Mouse (Mus musculus): Measurements from ENCODE around the gene Traf3. TPM values are rescaled to one million over a fixed set of nuclear protein-coding genes. Genes with fewer than 3 reads are reported as not detected.

Gene Traf3
- polyA plus RNA-seq, 3 experiments from 2014 or later, result 12.6 to 15.8 (median 13.7) TPM

DNA sequence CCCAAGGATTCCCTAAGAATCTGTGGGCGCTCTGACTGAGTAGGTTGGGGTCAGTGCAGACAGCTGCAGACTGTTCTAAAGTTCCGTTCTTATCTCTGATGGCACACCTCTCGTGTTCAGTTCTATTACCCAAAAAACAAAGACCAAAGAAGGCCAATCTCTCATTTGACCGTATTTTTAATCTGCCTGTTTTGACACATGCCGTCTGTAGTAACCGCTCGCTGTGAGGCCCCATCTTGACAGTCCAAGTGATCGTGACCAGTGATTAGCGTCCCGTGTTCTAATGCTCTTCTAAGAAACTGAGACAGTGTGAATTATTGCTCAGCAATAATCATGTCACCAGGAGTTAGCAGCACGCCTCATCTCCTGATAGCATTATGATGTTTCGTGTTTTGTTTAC is 100.4 kb downstream of the Traf3 start:
- ATAC-seq, result no peak

DNA sequence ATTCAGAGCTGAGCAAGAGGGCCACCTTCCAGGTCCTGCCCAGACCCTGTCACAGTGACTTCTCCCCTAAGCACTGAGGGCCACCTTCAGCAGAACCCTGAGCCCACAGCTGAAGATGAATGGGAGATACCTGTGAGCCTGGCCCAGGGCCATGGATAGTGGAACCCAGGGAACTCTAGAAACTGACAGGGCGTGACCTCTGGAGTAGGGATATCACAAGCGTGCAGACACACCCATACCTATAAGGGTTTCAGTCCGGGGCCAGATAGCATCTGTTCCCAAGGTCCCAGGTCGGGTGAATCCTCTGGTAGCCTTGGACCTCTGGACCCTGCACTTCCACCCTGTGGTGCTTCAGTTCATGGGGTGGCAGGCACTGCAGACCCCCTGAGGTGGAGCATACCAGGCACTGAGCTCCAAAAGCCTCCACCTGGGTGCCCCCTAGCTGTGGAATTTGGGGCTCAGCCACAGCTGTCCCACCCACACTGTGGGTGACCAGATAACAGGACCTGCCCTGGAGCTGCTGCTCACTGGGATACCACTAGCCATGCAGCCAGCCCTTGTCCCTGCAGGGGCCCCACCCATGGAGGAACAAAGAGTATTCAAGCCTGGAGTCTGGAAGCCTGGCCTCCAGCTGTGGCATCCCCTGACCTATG is 101.6 kb downstream of the Traf3 start:
- ATAC-seq, result no peak

DNA sequence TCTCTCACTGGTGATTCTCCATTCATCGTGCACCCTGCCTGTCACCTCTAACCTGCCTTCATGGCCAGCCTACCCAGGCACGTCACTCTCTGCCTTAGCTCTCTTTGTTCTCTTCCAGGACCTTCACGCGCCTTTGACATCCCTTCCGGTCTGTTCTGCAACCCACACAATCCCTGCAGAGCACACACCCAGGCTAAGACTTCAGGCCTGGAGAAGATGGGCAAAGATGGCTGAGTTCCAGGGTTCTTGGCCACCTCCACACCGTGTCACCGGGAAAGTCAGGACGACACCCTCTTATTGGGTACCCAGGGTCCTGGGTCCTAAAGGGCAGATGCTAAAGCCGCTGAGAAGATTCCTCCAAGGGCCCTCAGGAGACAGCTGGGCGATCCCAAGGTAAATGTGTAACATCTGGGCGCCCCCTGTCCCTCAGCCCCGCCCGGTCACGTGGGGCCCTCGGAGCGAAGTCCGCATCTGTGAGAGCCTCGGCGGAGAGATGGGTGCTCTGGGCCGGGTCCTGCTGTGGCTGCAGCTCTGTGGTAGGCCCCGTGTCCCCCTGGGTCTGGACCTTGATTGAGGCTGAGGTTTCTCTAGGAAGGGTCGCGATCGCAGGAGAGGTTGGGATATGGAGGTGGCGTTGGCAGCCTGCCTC is 104.6 kb downstream of the Traf3 start, which contains the start of gene Amn:
Amn (plus strand) TSS at position 467 of the 649 bp plus-strand sequence.
- no peak for ATAC-seq

DNA sequence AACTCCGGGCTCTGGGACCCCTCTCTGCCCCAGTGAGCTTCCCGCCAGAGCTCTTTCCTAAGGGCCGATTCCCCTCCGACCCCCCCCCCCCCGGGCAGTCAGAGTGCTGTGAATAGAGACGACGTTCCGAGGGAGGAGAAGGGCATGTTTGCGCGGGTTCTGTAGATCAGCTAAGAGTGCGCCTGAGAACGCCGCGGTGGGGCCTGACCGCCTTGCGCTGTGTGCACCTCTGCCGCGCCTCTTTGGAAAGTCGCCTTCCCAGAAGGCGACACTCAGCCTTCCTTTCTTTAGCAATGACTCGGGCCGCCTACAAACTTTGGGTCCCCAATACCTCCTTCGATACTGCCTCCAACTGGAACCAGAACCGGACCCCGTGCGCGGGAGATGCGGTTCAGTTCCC is 105.2 kb downstream of the Traf3 start:
- no peak for ATAC-seq

DNA sequence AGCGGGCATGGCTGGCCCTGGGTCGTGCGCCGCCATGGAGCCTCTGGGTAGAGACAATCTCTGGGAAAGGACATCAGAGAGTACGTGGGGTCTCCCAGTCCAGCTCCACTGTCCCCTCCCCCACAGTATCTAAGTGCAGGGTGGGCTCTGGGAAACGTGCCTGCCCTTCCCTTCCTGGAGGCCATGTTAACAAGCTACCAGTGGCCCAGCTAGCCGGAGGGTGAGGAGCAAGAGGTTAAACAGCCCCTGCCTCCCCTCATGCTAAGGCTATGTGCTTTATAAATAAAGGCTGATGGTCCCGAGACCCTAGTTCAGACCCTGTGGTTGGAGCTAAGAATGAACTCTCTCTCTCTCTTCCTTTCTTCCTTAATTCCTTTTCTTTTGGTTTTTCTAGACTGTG is 105.8 kb downstream of the Traf3 start:
- no peak for ATAC-seq

DNA sequence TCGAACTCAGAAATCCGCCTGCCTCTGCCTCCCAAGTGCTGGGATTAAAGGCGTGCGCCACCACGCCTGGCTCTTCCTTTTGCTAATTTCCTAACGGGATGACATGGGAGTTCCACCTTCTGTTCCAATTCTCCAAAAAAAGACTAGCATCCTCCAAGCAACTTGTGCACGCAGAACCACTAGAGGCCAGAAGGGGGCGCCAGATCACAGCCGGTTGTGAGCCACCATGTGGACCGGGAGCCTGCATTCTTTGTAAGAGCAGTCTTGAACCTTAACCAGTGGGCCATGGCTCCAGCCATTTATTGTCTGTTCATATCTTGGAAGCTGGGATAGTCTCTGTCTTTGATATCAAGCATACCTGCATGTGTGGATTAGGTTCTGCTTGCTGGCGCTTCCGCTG is 106.2 kb downstream of the Traf3 start:
- no peak for ATAC-seq

DNA sequence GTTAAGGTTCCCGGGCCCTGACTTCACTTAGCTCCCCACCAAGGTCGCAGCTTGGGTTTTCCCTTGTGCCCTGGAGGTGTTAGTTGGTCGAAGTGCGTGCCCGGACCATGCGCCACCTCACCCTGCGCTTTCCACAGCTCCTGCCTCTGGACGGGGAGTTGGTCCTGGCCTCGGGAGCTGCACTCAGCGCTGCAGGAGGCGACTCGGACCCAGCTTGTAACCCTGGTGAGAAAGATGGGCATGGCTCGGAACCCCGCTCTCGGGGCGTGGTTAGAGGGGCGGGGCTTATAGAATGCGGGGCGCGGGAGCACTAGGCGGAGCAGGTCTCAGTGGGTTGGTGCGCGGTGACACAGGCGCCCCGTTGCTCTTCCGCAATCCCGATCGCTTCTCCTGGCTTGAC is 107.8 kb downstream of the Traf3 start:
- no peak for ATAC-seq

DNA sequence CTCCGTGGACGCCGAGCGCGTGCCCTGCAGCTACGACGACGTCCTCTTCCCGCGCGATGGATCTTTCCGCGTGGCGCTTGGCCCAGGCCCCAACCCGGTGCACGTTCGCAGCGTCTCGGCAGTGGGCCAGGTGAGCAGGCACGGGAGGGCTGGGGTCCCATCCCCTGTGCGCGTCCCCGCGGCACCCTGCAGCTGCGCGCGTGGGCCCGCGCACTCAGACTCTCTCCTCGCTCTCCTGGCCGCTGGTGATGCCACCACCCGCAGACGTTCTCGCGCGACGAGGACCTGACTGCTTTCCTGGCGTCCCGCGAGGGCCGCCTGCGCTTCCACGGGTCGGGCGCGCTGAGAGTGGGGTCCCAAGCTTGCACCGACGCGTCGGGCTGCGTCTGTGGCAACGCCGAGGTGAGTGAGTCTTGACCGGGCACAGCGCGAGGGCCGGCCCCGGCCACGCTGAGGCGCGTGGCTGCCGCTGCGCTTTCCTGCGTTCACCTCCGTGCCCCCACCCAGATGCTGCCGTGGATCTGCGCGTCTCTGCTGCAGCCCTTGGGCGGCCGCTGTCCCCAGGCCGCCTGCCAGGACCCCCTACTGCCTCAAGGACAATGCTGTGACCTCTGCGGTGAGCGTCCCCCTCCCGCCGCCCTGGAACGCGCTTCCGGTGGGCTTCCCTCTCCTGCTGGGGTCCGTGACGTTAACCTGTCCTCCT is 108.4 kb downstream of the Traf3 start:
- no peak for ATAC-seq

DNA sequence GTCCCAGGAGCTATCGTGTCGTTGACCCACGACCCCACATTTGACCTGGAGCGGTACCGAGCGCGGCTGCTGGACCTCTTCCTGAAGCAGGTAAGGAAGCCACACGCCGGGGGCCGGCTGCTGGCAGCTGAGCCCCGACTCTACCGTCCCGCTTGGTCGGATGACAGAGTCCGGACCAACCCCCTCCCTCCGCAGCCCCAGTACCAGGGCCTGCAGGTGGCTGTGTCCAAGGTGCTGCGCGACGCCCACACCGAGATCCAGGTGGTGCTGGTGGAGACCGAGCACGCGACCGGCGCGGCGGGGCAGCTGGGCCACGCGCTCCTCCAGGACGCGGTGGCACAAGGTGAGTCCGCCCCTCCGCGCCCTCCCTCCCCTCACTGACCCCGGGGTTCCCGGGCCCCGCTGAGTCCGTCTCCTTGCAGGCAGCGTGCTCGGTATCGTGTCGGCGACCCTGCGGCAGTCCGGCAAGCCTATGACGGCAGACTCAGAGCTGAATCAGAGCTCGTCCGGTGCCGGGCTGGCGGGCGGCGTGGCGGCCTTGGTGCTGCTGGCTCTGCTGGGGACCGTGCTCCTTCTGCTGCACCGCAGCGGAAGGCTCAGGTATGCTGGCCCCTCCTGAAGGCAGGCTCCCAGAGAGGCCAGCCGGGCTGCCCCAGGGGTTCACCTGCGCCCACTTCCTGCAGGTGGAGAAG is 109.1 kb downstream of the Traf3 start:
- no peak for ATAC-seq

DNA sequence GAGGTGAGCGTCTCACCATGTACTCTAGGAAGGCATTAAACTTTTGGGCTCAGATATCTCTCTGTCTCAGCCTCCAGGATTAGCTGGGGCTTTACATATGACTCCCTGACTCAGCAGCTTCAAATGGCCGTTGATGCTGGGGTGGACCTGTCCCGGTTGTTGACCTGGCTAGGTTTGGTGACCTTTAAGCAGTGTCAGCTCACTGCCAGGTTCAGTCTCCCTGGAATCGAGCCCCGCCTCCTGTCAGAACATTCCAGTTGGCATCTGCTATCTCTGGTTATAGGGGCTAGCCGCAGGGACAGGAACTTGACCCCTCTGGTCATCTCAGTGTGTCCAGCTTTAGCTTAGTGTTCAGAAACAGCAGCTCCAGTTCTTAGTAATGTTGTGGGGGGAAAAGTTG is 110.2 kb downstream of the Traf3 start:
- ATAC-seq, result no peak

DNA sequence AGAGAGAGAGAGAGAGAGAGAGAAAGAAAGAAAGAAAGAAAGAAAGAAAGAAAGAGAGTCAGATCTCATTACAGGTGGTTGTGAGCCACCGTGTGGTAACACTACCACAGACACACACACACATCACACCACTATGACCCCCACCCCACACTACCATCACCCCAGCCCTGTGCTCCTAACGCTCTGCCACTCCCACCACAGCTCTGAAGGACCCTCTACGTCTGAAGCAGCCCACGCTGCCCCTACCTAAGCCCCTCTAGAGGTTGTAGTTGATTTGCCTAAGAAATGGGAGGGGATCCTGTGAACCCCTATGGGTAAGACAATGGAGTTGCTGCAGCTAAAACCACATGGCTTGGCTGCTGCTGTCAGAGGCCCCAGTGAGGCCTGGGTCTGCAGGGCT is 117.4 kb downstream of the Traf3 start:
- no peak for ATAC-seq

DNA sequence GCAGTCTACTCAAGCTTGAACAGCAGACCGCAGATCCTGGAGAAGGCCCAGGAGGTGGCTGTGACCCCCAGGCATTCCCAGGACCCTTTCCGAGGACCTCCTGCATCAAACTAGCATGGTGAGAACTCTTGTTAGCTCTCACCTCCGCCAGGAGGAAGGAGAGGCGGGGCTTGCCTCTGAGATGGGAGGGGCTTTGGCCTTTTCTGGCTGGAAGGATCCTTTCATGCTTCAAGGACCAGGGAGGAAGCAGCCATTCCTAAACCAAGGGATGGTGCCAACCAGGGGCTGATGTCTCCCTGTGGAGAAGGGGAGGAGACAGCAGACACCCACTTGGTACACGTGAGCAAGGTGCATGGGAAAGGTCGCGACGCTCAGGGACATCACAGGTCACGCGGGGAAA is 118.4 kb downstream of the Traf3 start:
- no peak for ATAC-seq

DNA sequence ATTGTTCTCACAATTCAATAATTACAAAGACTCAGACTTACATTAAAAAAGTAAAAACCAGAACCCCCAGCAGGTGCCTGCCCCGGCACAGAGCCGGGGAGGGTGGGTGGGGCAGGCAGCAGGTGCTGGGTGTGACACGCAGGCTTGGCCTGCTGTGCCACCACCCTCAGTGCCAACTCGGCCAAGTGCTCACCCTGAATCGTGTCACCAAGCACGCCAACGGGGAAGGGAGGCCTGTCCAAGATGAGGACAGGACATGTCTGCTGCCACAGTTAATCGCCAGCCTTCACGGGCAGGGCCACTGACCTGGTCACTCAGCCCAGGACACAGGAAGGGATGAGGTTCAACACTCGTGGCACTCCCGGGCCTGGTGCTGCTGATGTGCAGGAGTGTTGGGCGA is 126.9 kb downstream of the Traf3 start:
- ATAC-seq, result no peak

DNA sequence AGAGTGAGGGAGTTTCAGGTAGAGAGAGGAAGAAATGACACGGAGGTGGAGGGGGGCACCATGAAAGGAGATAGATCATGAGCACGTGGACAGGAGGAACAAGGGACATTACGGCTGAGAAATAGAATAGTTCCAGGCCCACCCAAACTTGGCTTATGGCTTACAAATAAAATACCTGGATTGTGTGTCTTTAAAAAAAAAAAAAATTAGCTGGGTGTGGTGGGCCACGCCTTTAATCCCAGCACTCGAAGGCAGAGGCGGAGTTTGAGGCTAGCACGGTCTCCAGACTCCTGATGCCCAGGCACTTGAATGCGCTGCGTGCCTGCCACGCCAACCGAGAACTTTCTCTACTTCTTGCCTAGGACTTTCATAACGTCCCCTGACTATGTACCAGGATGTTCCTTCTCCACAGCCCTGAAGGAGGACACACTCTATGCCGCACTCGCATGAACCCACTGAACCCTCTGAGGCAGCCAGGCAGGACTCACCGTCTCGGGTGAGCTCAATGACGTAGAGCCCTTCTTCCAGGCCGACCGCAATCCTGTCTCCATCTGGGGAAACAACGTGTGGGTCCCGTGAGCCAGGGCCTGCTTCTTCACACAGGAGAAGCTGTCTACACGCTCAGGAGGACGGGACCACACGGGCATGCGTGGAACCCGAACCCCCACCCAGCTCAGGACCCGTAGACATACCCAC is 135.3 kb downstream of the Traf3 start:
- no peak for ATAC-seq

DNA sequence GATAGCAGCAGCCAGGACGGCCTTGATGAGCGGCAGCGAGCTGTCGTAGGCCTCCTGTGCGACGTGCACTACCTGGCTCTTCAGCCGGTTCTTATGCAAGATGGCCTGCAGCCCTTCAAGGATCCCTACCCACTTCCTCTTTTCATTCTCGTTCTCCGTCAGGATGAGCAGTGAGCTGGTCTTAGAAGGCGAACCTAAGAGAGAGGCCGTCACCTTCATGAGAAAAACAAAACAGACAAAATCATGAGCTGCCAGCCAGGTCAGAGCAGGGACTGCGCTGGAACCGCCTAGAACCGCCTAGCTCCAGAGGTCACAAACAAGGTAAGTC is 135.8 kb downstream of the Traf3 start:
- ATAC-seq, result no peak

DNA sequence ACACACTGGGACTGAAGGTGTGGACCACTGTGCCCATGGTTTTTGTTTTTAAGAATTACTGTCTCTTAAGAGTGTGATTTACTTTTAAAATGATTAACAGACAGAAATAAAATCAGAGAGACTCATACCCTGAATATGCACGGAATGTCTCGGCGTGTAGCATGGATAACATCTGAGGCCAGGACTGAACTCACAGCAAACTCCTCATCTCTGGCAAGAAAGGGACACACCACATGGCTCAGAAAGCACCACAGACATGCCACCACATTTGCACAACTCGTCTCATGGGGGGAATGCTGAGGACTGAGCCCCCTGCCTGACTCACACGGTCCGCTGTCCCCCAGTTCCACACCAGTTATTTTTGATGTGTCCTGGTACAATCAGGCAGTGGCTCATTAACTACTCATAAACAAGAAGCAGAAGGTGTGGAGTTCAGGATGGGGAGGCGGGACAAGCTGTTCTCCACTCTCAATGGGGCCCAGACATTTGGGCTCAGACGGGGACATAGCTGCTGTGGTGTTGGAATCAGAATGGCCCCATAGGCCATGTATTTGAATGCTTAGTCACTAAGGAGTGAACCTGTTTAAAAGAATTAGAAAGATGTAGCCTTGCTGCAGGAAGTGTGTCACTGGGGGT is 137.7 kb downstream of the Traf3 start:
- no peak for ATAC-seq

DNA sequence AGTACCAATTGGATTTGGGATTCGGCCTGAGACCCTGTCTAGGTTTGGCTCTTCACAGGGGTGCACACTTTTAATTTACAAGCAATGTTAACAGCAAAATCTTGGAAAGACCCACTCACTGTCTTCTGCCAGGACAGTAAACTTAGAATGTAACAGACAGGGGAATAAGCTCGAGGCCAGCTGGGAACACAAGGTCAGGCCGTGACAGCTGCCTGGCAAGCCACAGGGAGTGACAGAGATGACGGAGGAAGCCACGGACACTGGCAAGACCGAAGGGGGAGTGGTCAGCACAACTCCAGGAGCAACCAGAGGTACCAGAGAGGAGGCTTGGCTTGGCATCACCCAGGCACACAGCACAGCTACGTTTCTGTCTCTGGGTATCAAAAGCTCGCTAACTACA is 140.7 kb downstream of the Traf3 start:
- no peak for ATAC-seq

DNA sequence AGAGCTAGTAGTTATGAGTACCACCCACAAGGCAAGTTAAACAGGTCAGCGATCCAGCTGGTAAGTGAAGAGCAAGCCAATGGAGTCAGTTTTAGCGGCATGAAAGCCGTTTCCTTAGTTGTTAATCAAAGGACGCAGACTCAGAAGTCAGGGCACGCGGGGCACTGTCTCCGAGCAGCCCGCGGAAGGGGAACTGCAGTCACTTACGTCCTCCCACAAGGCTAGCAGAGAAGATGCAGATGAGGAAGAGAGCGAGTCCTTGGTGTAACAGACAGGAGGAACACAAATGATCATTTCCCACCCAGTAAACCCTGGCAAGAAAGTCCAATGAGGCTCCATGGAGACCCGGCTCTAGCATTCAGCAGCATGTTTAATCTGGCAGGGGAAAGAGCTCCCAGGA is 143.1 kb downstream of the Traf3 start:
- no peak for ATAC-seq

DNA sequence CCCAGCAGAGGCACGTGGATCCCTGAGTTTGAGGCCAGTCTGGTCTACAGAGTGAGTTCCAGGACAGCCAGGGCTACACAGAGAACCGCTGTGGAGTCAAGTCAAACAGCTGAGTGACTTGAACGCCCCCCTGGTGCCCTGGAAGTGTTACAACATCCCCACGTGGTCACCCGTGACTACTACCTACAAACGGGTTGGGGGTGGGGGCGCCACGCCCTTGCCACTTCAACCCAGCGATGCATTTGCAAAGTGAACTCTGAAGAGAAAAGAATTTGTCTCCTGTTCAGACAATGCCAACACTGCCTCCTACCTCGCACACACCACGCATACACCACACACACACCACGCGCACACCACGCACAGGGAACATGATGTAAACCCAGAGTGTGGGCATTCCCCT is 143.8 kb downstream of the Traf3 start:
- no peak for ATAC-seq

DNA sequence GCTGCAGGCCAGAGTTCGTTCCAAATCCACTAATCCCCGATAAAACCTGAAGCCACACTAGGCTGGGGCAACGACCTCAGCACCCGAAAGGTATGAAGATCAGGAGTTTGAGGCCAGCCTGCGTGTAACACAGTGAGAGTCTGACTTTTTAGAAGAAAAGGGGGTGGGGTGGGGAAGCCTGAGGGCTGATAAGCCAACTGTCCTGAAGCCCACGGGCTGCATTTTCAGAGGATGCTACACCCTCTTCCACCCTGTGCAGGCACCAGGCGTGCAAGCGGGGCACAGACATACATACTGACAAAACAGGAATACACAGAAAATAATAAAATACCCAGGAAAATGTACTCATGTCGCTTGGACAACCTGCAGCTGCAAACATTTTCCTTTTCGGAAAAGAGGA is 145.6 kb downstream of the Traf3 start:
- ATAC-seq, result no peak

DNA sequence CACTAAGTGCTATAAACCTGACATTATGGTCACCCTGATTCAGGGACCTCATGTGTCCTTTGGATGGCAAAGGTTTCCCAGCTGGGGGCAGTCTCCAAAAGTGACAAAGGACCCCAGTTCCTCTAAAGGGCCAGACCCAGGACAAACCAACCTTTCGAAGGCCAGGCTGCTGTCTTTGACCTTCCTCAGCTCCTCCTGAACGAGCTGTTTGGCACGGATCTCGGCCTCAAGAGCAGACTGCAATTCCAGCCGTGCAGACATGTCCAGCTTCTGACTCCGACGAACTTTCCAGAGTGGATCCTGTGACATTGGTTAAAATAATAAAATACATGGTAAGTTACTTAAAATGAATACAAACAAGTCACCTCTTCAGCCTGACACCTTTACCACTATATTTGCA is 148.1 kb downstream of the Traf3 start:
- no peak for ATAC-seq
